Mouse (Mus musculus) limb, embryonic 12.5 days (tissue): ENCODE data around the gene Neurl1a. TPM values are rescaled to one million over a fixed set of nuclear protein-coding genes. Genes with fewer than 3 reads are reported as not detected.

ENCODE experiments used
- ATAC-seq: fragments of 200-750 bp; cut with Nextera tagmentation; 2 replicates; pipeline ENCODE4 v1.8.0; 2017; ENCODE audit warnings: low read depth, moderate TSS enrichment; ENCODE audit not compliant: insufficient number of reproducible peaks, insufficient read depth, low FRiP score, low TSS enrichment
- H3K27ac ChIP-seq: fragments of 300-500 bp; sonication (generic); 2 replicates; pipeline ENCODE4 v1.5.1; 2016; ENCODE audit warnings: mild to moderate bottlenecking, moderate library complexity
- H3K27me3 ChIP-seq: fragments of 300-500 bp; sonication (generic); 2 replicates; pipeline ENCODE4 v1.6.1; 2016; ENCODE audit warnings: mild to moderate bottlenecking, moderate library complexity
- H3K36me3 ChIP-seq: fragments of 300-500 bp; sonication (generic); 2 replicates; pipeline ENCODE4 v1.6.1; 2016; ENCODE audit warnings: mild to moderate bottlenecking, moderate library complexity
- H3K4me1 ChIP-seq: fragments of 300-500 bp; sonication (generic); replicated peaks from 2 replicates; pipeline ENCODE4 v1.6.1; 2016
- H3K4me2 ChIP-seq: fragments of 300-500 bp; sonication (generic); 2 replicates; pipeline ENCODE4 v1.6.1; 2016; ENCODE audit warnings: mild to moderate bottlenecking, moderate library complexity
- H3K4me3 ChIP-seq: fragments of 300-500 bp; sonication (generic); replicated peaks from 2 replicates; pipeline ENCODE4 v1.5.1; 2016; ENCODE audit warnings: mild to moderate bottlenecking
- H3K9ac ChIP-seq: fragments of 300-500 bp; sonication (generic); replicated peaks from 2 replicates; pipeline ENCODE4 v1.6.1; 2016; ENCODE audit warnings: mild to moderate bottlenecking, moderate library complexity
- H3K9me3 ChIP-seq: fragments of 300-500 bp; sonication (generic); 2 replicates; pipeline ENCODE4 v1.6.1; 2016; ENCODE audit warnings: mild to moderate bottlenecking, moderate library complexity
- WGBS: fragments of 180-500 bp; shearing (Covaris S2); methylation state at CpG from one replicate; pipeline ENCODE4 v1.1.7; 2016; 5-methylcytosine and 5-hydroxymethylcytosine counted together
- polyA plus RNA-seq: library from polyadenylated mRNA; unstranded; fragments of >200 nt; fragmentation: Nextera tagmentation; extraction: Ambion mirVana; gene quantifications from 2 replicates; pipeline ENCODE4 v1.2.1, GENCODE M21; 2016

Neurl1a gene
- polyA plus RNA-seq, 1 experiment from 2014 or later = 10.1 TPM

DNA sequence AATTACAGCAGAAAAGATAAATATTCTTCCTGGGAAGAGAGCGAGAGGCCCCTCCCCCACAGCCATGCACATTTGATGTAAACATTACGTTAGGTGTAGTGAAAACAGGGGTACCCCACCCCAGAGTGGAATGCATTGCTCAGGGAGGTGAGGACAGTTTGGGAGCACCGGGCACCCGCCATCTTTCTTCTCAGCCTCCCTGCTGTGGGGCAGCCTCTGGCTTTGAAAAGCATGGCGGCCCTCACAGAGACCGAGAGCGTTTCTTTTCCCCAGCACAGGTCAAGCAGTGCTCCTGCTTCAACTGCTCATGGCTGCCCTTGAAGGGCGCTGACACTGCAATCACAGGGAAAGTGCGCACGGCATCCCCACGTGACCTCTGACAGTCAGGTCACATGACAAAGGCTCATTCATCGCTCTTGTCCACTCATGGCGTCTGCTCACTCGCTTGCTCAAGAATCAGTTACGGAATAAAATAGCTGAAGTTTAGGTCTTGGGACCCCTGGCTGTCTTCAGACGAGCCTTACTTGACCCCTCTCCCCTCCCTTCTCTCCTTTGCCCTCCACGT is 108.3 kb downstream of the Neurl1a start:
- Histone ChIP-seq H3K27me3 (no peaks in the 10 kb centered on the region), H3K36me3 (peaks cover 86% of the 10 kb centered on the region), H3K4me1 (peaks cover 27% of the 10 kb centered on the region), H3K4me3 (no peak overlapping the region), H3K9ac (no peak overlapping the region), H3K4me2 (no peak overlapping the region), H3K27ac (no peak overlapping the region), H3K9me3 (no peaks in the 10 kb centered on the region)
- 88% methylated on average over 17 of the region's 17 CpGs for WGBS
- no peak for ATAC-seq

GRCm38 (mm10) chr19:47291307-47292080 is 112.9 kb downstream of the Neurl1a start:
- Histone ChIP-seq H3K4me3 (no peak overlapping the region), H3K36me3 (peaks cover 70% of the 10 kb centered on the region), H3K4me2 (peak overlapping the region; percentile 1; the same call in 1 of the 2 replicates), H3K4me1 (peaks cover 43% of the 10 kb centered on the region), H3K27ac (peak overlapping the region; percentile 69), H3K9ac (no peak overlapping the region; the same call in 1 of the 2 replicates), H3K27me3 (no peaks in the 10 kb centered on the region), H3K9me3 (no peaks in the 10 kb centered on the region)
- ATAC-seq = 0 out of 2 replicates have a peak, but pooled peaks have one; percentile 27
- WGBS = 23% methylated on average over 7 of the region's 7 CpGs

DNA sequence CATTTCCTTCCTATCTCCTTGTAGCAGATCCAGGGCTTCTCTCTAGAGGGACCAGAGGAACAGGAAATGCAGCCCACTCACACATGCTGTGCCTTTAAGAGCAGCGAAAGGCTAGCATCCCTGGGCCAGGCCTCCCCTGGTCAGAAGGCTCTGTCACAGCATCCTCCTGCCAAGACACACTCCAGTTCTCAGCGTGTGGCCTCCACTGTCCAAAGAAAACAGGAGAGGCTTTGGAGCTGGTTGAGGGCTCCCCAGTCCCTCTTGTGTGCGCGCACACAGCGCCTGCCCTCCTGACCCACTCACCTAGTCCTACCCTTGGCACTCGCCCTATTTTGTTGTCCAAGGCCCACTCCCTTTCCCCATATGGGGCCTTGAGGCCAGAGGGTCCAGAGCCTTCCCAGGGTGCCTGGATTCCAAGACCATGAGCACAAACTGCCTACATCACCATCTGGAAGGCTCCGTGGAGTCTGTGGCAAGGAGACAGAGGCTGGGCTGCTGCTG is 113.9 kb downstream of the Neurl1a start:
- H3K4me3 ChIP-seq = no peak overlapping the region
- no peaks in the 10 kb centered on the region for H3K9me3 ChIP-seq
- peaks cover 41% of the 10 kb centered on the region for H3K4me1 ChIP-seq
- no peaks in the 10 kb centered on the region for H3K27me3 ChIP-seq
- H3K9ac ChIP-seq = no peak overlapping the region
- ATAC-seq = no peak
- 62% methylated on average over 7 of the region's 7 CpGs for WGBS
- peaks cover 70% of the 10 kb centered on the region for H3K36me3 ChIP-seq
- H3K4me2 ChIP-seq = no peak overlapping the region
- peak overlapping the region; percentile 69 for H3K27ac ChIP-seq

DNA sequence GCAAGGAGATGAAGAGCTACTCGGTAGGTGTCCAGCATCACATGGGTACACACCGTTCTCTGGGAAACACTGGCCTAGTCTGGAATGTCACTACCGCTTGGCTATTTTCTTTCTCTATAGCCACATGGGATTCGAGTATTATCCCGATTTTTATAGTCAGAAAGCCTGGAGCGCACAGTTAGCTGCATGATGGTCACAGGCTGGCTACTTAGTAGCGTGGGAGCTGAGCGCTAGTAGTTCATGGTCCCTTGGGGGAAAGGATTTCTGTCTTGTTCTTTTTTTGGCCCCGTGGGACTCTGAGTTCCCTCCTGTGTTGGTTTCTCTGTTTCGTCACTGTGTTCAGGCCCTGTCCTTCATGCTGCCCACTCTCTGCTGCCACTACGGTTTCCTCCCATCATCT is 119.5 kb downstream of the Neurl1a start:
- no peaks in the 10 kb centered on the region for H3K9me3 ChIP-seq
- ATAC-seq = no peak
- 81% methylated on average over 11 of the region's 11 CpGs for WGBS
- no peak overlapping the region for H3K9ac ChIP-seq
- peaks cover 47% of the 10 kb centered on the region for H3K4me1 ChIP-seq
- H3K27me3 ChIP-seq = no peaks in the 10 kb centered on the region
- H3K4me2 ChIP-seq = no peak overlapping the region
- H3K4me3 ChIP-seq = no peak overlapping the region
- peaks cover 73% of the 10 kb centered on the region for H3K36me3 ChIP-seq
- H3K27ac ChIP-seq = no peak overlapping the region

- no peaks in the 10 kb centered on the region for H3K9me3 ChIP-seq
- H3K9ac ChIP-seq = peak overlapping the region; percentile 9; the same call in 1 of the 2 replicates
- peak overlapping the region; percentile 31 for H3K4me2 ChIP-seq
- ATAC-seq = peak; percentile 58
- 12% methylated on average over 19 of the region's 19 CpGs for WGBS
- H3K27ac ChIP-seq = peak overlapping the region; percentile 87
- H3K36me3 ChIP-seq = peaks cover 86% of the 10 kb centered on the region
- no peaks in the 10 kb centered on the region for H3K27me3 ChIP-seq
- no peak overlapping the region for H3K4me3 ChIP-seq
- H3K4me1 ChIP-seq = peaks cover 45% of the 10 kb centered on the region
Observed at GRCm38 (mm10) chr19:47301303-47302190, 122.9 kb downstream of the Neurl1a start.

DNA sequence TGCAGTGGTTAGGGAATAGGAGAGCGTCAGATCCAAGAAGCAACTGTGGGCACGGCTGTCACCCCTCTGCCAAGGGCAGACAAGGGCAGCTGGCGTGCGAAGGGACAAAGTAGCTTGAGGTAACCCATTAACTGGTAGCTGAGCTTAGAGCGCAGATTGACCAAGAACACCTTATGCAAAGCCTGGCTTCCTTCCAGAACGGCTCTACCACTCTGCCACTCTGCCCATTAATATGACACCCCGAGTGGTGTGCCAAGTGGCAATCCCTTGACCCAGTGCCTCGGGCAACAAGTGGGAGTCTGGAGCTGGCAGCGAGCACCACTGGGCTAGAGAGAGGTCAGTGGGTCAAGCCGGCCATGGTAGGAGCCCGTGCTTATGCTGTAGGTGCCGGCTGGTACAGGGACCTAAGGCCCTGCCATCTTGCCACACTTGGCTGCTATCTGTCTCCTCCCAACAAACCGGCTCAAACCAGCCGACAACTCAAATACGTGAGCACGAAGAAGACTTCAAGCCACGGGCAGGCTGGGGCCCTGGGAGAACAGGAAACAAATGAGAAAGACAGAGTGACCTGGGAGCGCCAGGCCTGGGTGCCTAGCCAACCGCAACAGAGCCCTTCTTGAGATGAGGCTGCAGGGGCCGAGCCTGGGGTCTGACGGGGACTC is 123.7 kb downstream of the Neurl1a start:
- peaks cover 42% of the 10 kb centered on the region for H3K4me1 ChIP-seq
- 71% methylated on average over 21 of the region's 21 CpGs for WGBS
- H3K4me2 ChIP-seq = peak overlapping the region; percentile 31
- no peak for ATAC-seq
- no peak overlapping the region for H3K9ac ChIP-seq
- H3K27ac ChIP-seq = peak overlapping the region; percentile 87
- H3K27me3 ChIP-seq = no peaks in the 10 kb centered on the region
- H3K9me3 ChIP-seq = no peaks in the 10 kb centered on the region
- H3K4me3 ChIP-seq = no peak overlapping the region
- H3K36me3 ChIP-seq = peaks cover 86% of the 10 kb centered on the region

DNA sequence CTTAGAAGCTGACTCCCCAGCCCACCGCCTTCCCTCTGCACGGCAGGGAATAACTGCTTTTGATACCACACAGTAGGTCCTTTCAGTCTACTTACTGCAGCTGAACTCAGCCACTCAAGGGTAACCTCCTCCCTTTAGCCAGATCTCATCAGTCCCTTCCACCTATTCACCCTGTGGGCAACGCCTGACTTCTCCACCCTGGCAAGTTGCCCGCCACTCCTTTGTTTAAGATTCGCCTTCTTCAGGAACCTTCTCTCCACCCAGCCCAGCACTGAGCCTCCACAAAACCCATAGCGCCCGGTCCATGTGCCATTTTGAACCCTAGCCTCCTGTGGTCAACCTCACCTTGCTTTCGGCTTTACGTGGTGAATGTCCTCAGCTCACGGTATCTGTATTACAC is 124.5 kb downstream of the Neurl1a start:
- no peak overlapping the region for H3K9ac ChIP-seq
- H3K4me1 ChIP-seq = peaks cover 40% of the 10 kb centered on the region
- no peaks in the 10 kb centered on the region for H3K27me3 ChIP-seq
- 90% methylated on average over 10 of the region's 10 CpGs for WGBS
- ATAC-seq = no peak
- no peak overlapping the region for H3K4me3 ChIP-seq
- H3K27ac ChIP-seq = peak overlapping the region; percentile 87; the same call in 1 of the 2 replicates
- peaks cover 84% of the 10 kb centered on the region for H3K36me3 ChIP-seq
- H3K9me3 ChIP-seq = no peaks in the 10 kb centered on the region
- no peak overlapping the region for H3K4me2 ChIP-seq

DNA sequence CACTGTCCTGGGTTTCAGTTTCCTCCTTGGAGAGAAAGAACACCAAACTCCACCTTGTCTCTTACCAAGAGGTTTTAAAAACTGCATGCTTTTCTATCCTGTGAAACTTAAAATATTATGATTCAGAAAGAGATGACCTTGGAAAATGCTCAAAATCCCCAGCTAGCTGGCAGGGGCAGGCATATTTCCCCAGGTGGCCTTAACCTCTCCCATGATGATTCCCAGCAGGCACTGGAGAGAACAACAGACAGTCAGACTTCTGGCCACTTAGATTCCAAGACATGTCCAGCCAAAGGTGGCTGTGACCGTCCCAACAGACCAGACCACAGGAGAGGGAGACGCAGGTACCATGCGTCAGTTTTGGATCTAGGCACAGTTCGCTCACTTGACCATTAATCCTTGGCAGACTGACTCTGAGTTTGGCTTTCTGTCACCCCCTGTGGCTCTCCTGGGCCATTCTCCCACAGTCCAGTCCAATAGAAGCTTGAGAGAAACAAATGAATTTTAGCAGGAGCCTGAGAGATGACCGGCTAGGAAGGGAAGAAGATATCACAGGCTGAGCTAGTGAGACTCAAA is 125.6 kb downstream of the Neurl1a start:
- Histone ChIP-seq H3K27ac (no peak overlapping the region), H3K4me2 (no peak overlapping the region), H3K9me3 (no peaks in the 10 kb centered on the region), H3K9ac (no peak overlapping the region), H3K4me1 (peaks cover 44% of the 10 kb centered on the region), H3K27me3 (no peaks in the 10 kb centered on the region), H3K36me3 (peaks cover 84% of the 10 kb centered on the region), H3K4me3 (no peak overlapping the region)
- no peak for ATAC-seq
- WGBS = 88% methylated on average over 5 of the region's 5 CpGs

GRCm38 (mm10) chr19:47305401-47305800 is 126.8 kb downstream of the Neurl1a start:
- H3K4me3 ChIP-seq = no peak overlapping the region
- no peak overlapping the region for H3K27ac ChIP-seq
- H3K4me2 ChIP-seq = no peak overlapping the region
- 86% methylated on average over 10 of the region's 10 CpGs for WGBS
- H3K27me3 ChIP-seq = no peaks in the 10 kb centered on the region
- peaks cover 43% of the 10 kb centered on the region for H3K4me1 ChIP-seq
- H3K36me3 ChIP-seq = peaks cover 82% of the 10 kb centered on the region
- no peak for ATAC-seq
- no peak overlapping the region for H3K9ac ChIP-seq
- no peaks in the 10 kb centered on the region for H3K9me3 ChIP-seq

DNA sequence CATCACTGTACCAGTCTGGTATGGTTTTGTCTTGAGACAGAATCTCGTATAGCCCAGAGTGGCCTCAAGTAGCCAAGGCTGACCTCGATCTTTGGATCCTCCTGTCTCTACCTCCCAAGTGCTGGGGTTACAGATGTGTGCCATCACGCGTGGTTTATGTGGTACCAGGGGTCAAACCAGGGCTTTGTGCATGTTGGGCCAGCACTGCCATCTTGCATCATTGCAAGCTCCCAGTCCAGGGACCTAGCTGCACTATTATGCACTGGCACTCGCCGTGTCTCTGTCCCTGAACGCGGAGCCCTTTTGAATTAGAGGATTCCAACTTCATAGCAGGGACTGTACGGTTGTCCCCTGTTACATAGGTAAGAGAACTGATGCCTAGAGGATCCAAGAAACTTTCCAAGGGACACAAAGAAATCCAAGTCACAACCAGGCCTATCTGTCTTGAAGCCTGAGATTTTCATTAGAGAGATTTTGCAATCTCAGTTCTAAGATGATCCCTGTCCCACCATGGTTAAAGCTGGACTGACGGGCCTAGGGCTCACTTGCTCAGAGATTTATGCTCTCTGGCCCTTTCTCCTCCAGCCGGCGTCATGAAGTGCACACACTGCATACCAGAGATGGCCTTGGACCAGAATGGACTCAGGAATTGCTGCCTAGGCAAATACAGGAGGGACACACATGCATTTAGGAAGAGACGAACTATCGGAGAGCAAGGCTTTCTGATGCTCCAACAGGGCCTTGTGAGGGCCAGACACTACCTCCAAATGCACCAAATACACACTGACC is 127.7 kb downstream of the Neurl1a start:
- ATAC-seq = no peak
- Histone ChIP-seq H3K4me1 (peaks cover 40% of the 10 kb centered on the region), H3K36me3 (peaks cover 88% of the 10 kb centered on the region), H3K4me3 (no peak overlapping the region), H3K4me2 (no peak overlapping the region), H3K27ac (no peak overlapping the region), H3K9me3 (no peaks in the 10 kb centered on the region), H3K27me3 (no peaks in the 10 kb centered on the region), H3K9ac (no peak overlapping the region)
- 91% methylated on average over 14 of the region's 14 CpGs for WGBS
